Mouse (Mus musculus) heart, postnatal 0 days (tissue): ENCODE data around the gene Birc5. TPM values are rescaled to one million over a fixed set of nuclear protein-coding genes. Genes with fewer than 3 reads are reported as not detected.

ENCODE experiments used
- ATAC-seq: fragments of 200-750 bp; cut with Nextera tagmentation; 2 replicates; pipeline ENCODE4 v1.8.0; 2017; ENCODE audit warnings: low read depth, moderate number of reproducible peaks, moderate library complexity; ENCODE audit not compliant: insufficient read depth
- DNase-seq: peaks from one replicate; pipeline ENCODE4 v3.0.0-alpha.2; 2016; ENCODE audit warnings: low spot score
- H3K27ac ChIP-seq: fragments of 300-500 bp; sonication (generic); 2 replicates; pipeline ENCODE4 v1.5.1; 2014; ENCODE audit warnings: low read depth, mild to moderate bottlenecking
- H3K27me3 ChIP-seq: fragments of 300-500 bp; sonication (generic); 2 replicates; pipeline ENCODE4 v1.6.1; 2014; ENCODE audit warnings: low read length, mixed read lengths; ENCODE audit not compliant: control insufficient read depth, insufficient read depth
- H3K36me3 ChIP-seq: fragments of 300-500 bp; sonication (generic); replicated peaks from 2 replicates; pipeline ENCODE4 v1.6.1; 2014; ENCODE audit warnings: low read length, mixed read lengths; ENCODE audit not compliant: control insufficient read depth, insufficient read depth
- H3K4me1 ChIP-seq: fragments of 300-500 bp; sonication (generic); 2 replicates; pipeline ENCODE4 v1.6.1; 2014; ENCODE audit warnings: antibody characterized with exemption; ENCODE audit not compliant: control insufficient read depth, insufficient read depth
- H3K4me2 ChIP-seq: fragments of 300-500 bp; sonication (generic); 2 replicates; pipeline ENCODE4 v1.6.1; 2014; ENCODE audit warnings: low read depth, mild to moderate bottlenecking, low read length, moderate library complexity
- H3K4me3 ChIP-seq: fragments of 300-500 bp; sonication (generic); 2 replicates; pipeline ENCODE4 v1.5.1; 2014; ENCODE audit warnings: low read depth, low read length
- H3K9ac ChIP-seq: fragments of 300-500 bp; sonication (generic); replicated peaks from 2 replicates; pipeline ENCODE4 v1.6.1; 2014; ENCODE audit warnings: low read depth, low read length, mixed read lengths
- H3K9me3 ChIP-seq: fragments of 300-500 bp; sonication (generic); replicated peaks from 2 replicates; pipeline ENCODE4 v1.6.1; 2016; ENCODE audit warnings: low read length; ENCODE audit not compliant: control insufficient read depth
- CTCF ChIP-seq: IDR thresholded peaks from 2 replicates; pipeline ENCODE4 v1.5.1; 2016; ENCODE audit warnings: antibody characterized with exemption, control low read depth, low read depth
- EP300 ChIP-seq: IDR thresholded peaks from 2 replicates; pipeline ENCODE4 v1.6.1; 2016; ENCODE audit warnings: antibody characterized with exemption, low read depth
- WGBS: fragments of 180-500 bp; shearing (Covaris S2); extraction: QIAGEN DNeasy Blood & Tissue Kit; methylation state at CpG from one replicate; pipeline ENCODE4 v1.1.7; 2014; 5-methylcytosine and 5-hydroxymethylcytosine counted together
- polyA plus RNA-seq: library from polyadenylated mRNA; unstranded; fragments of >200 nt; fragmentation: Nextera tagmentation; extraction: Ambion mirVana; gene quantifications from 2 replicates; pipeline ENCODE4 v1.2.1, GENCODE M21; 2015
- total RNA-seq: library from RNA; depleted of rRNA; stranded (reverse); fragments of >200 nt; gene quantifications from 2 replicates; pipeline ENCODE4 v1.2.3, GENCODE M21; 2014; ENCODE audit warnings: low replicate concordance

The Birc5 gene
- total and polyA plus RNA-seq, 2 experiments from 2014 or later = 36.1 to 83.6 TPM

GRCm38 (mm10) chr11:117858392-117858791, 9.3 kb downstream of the Birc5 start:
- H3K9ac ChIP-seq = no peak overlapping the region
- 62% methylated on average over 3 of the region's 3 CpGs for WGBS
- H3K27me3 ChIP-seq = peaks cover 27% of the 10 kb centered on the region
- H3K4me3 ChIP-seq = no peak overlapping the region
- H3K4me2 ChIP-seq = no peak overlapping the region
- no peak for DNase-seq
- ATAC-seq = no peak
- TF ChIP-seq EP300 = no peak
- TF ChIP-seq CTCF = no peak
- H3K36me3 ChIP-seq = peaks cover 35% of the 10 kb centered on the region
- no peaks in the 10 kb centered on the region for H3K9me3 ChIP-seq
- H3K27ac ChIP-seq = no peak overlapping the region
- H3K4me1 ChIP-seq = no peaks in the 10 kb centered on the region

- Histone ChIP-seq H3K4me2 (no peak within 1 kb of the TSS), H3K27ac (no peak within 1 kb of the TSS), H3K4me3 (no peak within 1 kb of the TSS; the same call in 1 of the 2 replicates), H3K27me3 (peaks cover 27% of the 10 kb centered on the region), H3K9me3 (no peaks in the 10 kb centered on the region), H3K4me1 (no peaks in the 10 kb centered on the region), H3K36me3 (peaks cover 21% of the 10 kb centered on the region), H3K9ac (no peak within 1 kb of the TSS)
- 4% methylated on average over 23 of the region's 23 CpGs for WGBS
- TF ChIP-seq CTCF = no peak
- TF ChIP-seq EP300 = no peak
- ATAC-seq (no peak), DNase-seq (no peak)
These were observed 11.6 kb downstream of the Birc5 start, which contains the start of gene Tmem235 for GRCm38 (mm10) chr11:117860601-117861000. TSS of gene Tmem235 (plus strand) at chr11:117860752.

GRCm38 (mm10) chr11:117863174-117863856, 14.3 kb downstream of the Birc5 start:
- no peaks in the 10 kb centered on the region for H3K4me1 ChIP-seq
- WGBS = 53% methylated on average over 11 of the region's 11 CpGs
- H3K36me3 ChIP-seq = 0 out of 2 replicates have a peak, but pooled peaks cover 2% of the 10 kb centered on the region
- H3K27ac ChIP-seq = no peak overlapping the region
- H3K9me3 ChIP-seq = no peaks in the 10 kb centered on the region
- H3K4me2 ChIP-seq = no peak overlapping the region
- ATAC-seq (no peak), DNase-seq (no peak)
- H3K9ac ChIP-seq = no peak overlapping the region
- TF ChIP-seq CTCF = no peak
- no peak overlapping the region for H3K4me3 ChIP-seq
- peaks cover 27% of the 10 kb centered on the region for H3K27me3 ChIP-seq

- H3K27ac ChIP-seq = no peak overlapping the region
- H3K4me1 ChIP-seq = no peaks in the 10 kb centered on the region
- H3K9me3 ChIP-seq = no peaks in the 10 kb centered on the region
- TF ChIP-seq EP300 (no peak), CTCF (no peak)
- no peak overlapping the region for H3K9ac ChIP-seq
- H3K27me3 ChIP-seq = peaks cover 25% of the 10 kb centered on the region
- no peak overlapping the region for H3K4me3 ChIP-seq
- no peak overlapping the region for H3K4me2 ChIP-seq
- 60% methylated on average over 2 of the region's 2 CpGs for WGBS
- no peaks in the 10 kb centered on the region for H3K36me3 ChIP-seq
- DNase-seq (no peak), ATAC-seq (no peak)
These were observed 15.8 kb downstream of the Birc5 start for GRCm38 (mm10) chr11:117864805-117865204.

- peaks cover 13% of the 10 kb centered on the region for H3K27me3 ChIP-seq
- no peaks in the 10 kb centered on the region for H3K9me3 ChIP-seq
- no peaks in the 10 kb centered on the region for H3K36me3 ChIP-seq
- no peak overlapping the region for H3K4me3 ChIP-seq
- H3K4me2 ChIP-seq = no peak overlapping the region
- H3K27ac ChIP-seq = no peak overlapping the region
- ATAC-seq (no peak), DNase-seq (no peak)
- TF ChIP-seq CTCF = no peak
- no peaks in the 10 kb centered on the region; the same call in 1 of the 2 replicates for H3K4me1 ChIP-seq
- WGBS = 57% methylated on average over 6 of the region's 6 CpGs
- no peak overlapping the region for H3K9ac ChIP-seq
These were observed 16.9 kb downstream of the Birc5 start for GRCm38 (mm10) chr11:117865988-117866387.

- H3K4me3 ChIP-seq = no peak overlapping the region
- no peaks in the 10 kb centered on the region for H3K9me3 ChIP-seq
- ATAC-seq (peak; percentile 12; the same call in 1 of the 2 replicates), DNase-seq (peak; percentile 74)
- no peaks in the 10 kb centered on the region for H3K36me3 ChIP-seq
- 40% methylated on average over 12 of the region's 12 CpGs for WGBS
- no peak overlapping the region for H3K9ac ChIP-seq
- TF ChIP-seq CTCF = peak; percentile 98
- no peak for TF ChIP-seq EP300
- H3K4me1 ChIP-seq = peaks cover 11% of the 10 kb centered on the region
- no peak overlapping the region for H3K27ac ChIP-seq
- no peaks in the 10 kb centered on the region for H3K27me3 ChIP-seq
- no peak overlapping the region for H3K4me2 ChIP-seq
These were observed 21.8 kb downstream of the Birc5 start for GRCm38 (mm10) chr11:117870688-117871365.
